Mouse (Mus musculus) heart, embryonic 11.5 days (tissue): ENCODE measurements around the gene Bcat1. TPM values are rescaled to one million over a fixed set of nuclear protein-coding genes. Genes with fewer than 3 reads are reported as not detected.

ENCODE experiments used
- ATAC-seq: fragments of 200-750 bp; cut with Nextera tagmentation; replicated peaks from 2 replicates; pipeline ENCODE4 v1.8.0; 2017; ENCODE audit warnings: moderate library complexity; ENCODE audit not compliant: insufficient number of reproducible peaks, low FRiP score, low TSS enrichment
- H3K27ac ChIP-seq: fragments of 300-500 bp; sonication (generic); 2 replicates; pipeline ENCODE4 v1.5.1; 2014; ENCODE audit warnings: mild to moderate bottlenecking, low read depth, low read length
- H3K27me3 ChIP-seq: fragments of 300-500 bp; sonication (generic); 2 replicates; pipeline ENCODE4 v1.6.1; 2014; ENCODE audit warnings: mild to moderate bottlenecking, low read length, mixed read lengths; ENCODE audit not compliant: control insufficient read depth, insufficient read depth
- H3K36me3 ChIP-seq: fragments of 300-500 bp; sonication (generic); 2 replicates; pipeline ENCODE4 v1.6.1; 2014; ENCODE audit warnings: mild to moderate bottlenecking, low read length, moderate library complexity, mixed read lengths; ENCODE audit not compliant: control insufficient read depth, insufficient read depth
- H3K4me1 ChIP-seq: fragments of 300-500 bp; sonication (generic); 2 replicates; pipeline ENCODE4 v1.6.1; 2014; ENCODE audit warnings: low read length; ENCODE audit not compliant: control insufficient read depth, insufficient read depth
- H3K4me2 ChIP-seq: fragments of 300-500 bp; sonication (generic); 2 replicates; pipeline ENCODE4 v1.6.1; 2014; ENCODE audit warnings: mild to moderate bottlenecking, moderate library complexity
- H3K4me3 ChIP-seq: fragments of 300-500 bp; sonication (generic); 2 replicates; pipeline ENCODE4 v1.5.1; 2014; ENCODE audit warnings: low read depth, low read length
- H3K9ac ChIP-seq: fragments of 300-500 bp; sonication (generic); 2 replicates; pipeline ENCODE4 v1.6.1; 2014; ENCODE audit warnings: mild to moderate bottlenecking, low read depth, low read length, moderate library complexity
- H3K9me3 ChIP-seq: fragments of 300-500 bp; sonication (generic); replicated peaks from 2 replicates; pipeline ENCODE4 v1.6.1; 2016; ENCODE audit warnings: low read length; ENCODE audit not compliant: control insufficient read depth
- WGBS: fragments of 180-500 bp; shearing (Covaris S2); extraction: QIAGEN DNeasy Blood & Tissue Kit; methylation state at CpG from one replicate; pipeline ENCODE4 v1.1.7; 2014; ENCODE audit not compliant: insufficient replicate concordance; 5-methylcytosine and 5-hydroxymethylcytosine counted together
- polyA plus RNA-seq: library from polyadenylated mRNA; unstranded; fragments of >200 nt; fragmentation: Nextera tagmentation; extraction: Ambion mirVana; gene quantifications from 2 replicates; pipeline ENCODE4 v1.2.1, GENCODE M21; 2014

Gene Bcat1
- 24.1 and 24.2 TPM in 2 replicates for polyA plus RNA-seq

GRCm38 (mm10) chr6:145075548-145076224 lies at the start of gene Bcat1:
Gene Bcat1 (minus strand): TSS chr6:145076184.
- Histone ChIP-seq H3K36me3 (no peaks in the 10 kb centered on the region), H3K4me1 (no peaks in the 10 kb centered on the region), H3K4me2 (peak within 1 kb of the TSS; percentile 94), H3K27ac (no peak within 1 kb of the TSS), H3K9ac (peak within 1 kb of the TSS; percentile 63), H3K9me3 (no peaks in the 10 kb centered on the region), H3K27me3 (peaks cover 12% of the 10 kb centered on the region), H3K4me3 (peak within 1 kb of the TSS; percentile 52)
- WGBS, result under 1% methylated on average over 39 of the region's 39 CpGs
- ATAC-seq, result peak; percentile 16; the same call in 1 of the 2 replicates

GRCm38 (mm10) chr6:145125591-145126113 lies 49.7 kb upstream of the Bcat1 start:
- Histone ChIP-seq H3K4me2 (0 out of 2 replicates have a peak overlapping the region, but pooled peaks have one; percentile 9), H3K27me3 (no peaks in the 10 kb centered on the region), H3K9me3 (no peaks in the 10 kb centered on the region), H3K4me3 (no peak overlapping the region), H3K36me3 (no peaks in the 10 kb centered on the region), H3K4me1 (peaks cover 30% of the 10 kb centered on the region), H3K9ac (no peak overlapping the region), H3K27ac (peak overlapping the region; percentile 66)
- ATAC-seq, result no peak
- 30% methylated on average over 7 of the region's 7 CpGs for WGBS

GRCm38 (mm10) chr6:145124621-145125020 lies 48.6 kb upstream of the Bcat1 start:
- WGBS, result 30% methylated on average over 1 of the region's 1 CpGs
- Histone ChIP-seq H3K4me2 (no peak overlapping the region), H3K4me3 (no peak overlapping the region), H3K27ac (no peak overlapping the region), H3K9ac (no peak overlapping the region), H3K36me3 (no peaks in the 10 kb centered on the region), H3K27me3 (no peaks in the 10 kb centered on the region), H3K4me1 (peaks cover 35% of the 10 kb centered on the region), H3K9me3 (no peaks in the 10 kb centered on the region)
- no peak for ATAC-seq

GRCm38 (mm10) chr6:145123136-145124060 lies 47.4 kb upstream of the Bcat1 start:
- no peak overlapping the region for H3K9ac ChIP-seq
- H3K36me3 ChIP-seq, result no peaks in the 10 kb centered on the region
- no peak overlapping the region for H3K4me2 ChIP-seq
- no peaks in the 10 kb centered on the region for H3K9me3 ChIP-seq
- H3K4me3 ChIP-seq, result no peak overlapping the region
- 75% methylated on average over 11 of the region's 11 CpGs for WGBS
- ATAC-seq, result no peak
- H3K4me1 ChIP-seq, result peaks cover 35% of the 10 kb centered on the region
- H3K27me3 ChIP-seq, result no peaks in the 10 kb centered on the region
- H3K27ac ChIP-seq, result no peak overlapping the region

- H3K27me3 ChIP-seq, result no peaks in the 10 kb centered on the region
- peaks cover 35% of the 10 kb centered on the region for H3K4me1 ChIP-seq
- H3K4me3 ChIP-seq, result no peak overlapping the region
- H3K9ac ChIP-seq, result no peak overlapping the region
- no peaks in the 10 kb centered on the region for H3K9me3 ChIP-seq
- H3K36me3 ChIP-seq, result no peaks in the 10 kb centered on the region
- H3K4me2 ChIP-seq, result no peak overlapping the region; the same call in 1 of the 2 replicates
- ATAC-seq, result no peak
- H3K27ac ChIP-seq, result no peak overlapping the region
- WGBS, result 73% methylated on average over 8 of the region's 8 CpGs
Observed at GRCm38 (mm10) chr6:145122423-145123059, 46.6 kb upstream of the Bcat1 start.

GRCm38 (mm10) chr6:145121590-145122420 lies 45.8 kb upstream of the Bcat1 start:
- peaks cover 35% of the 10 kb centered on the region for H3K4me1 ChIP-seq
- H3K27ac ChIP-seq, result no peak overlapping the region
- H3K27me3 ChIP-seq, result no peaks in the 10 kb centered on the region
- H3K4me2 ChIP-seq, result no peak overlapping the region; the same call in 1 of the 2 replicates
- ATAC-seq, result no peak
- peak overlapping the region; percentile 23; the same call in 1 of the 2 replicates for H3K9ac ChIP-seq
- no peaks in the 10 kb centered on the region for H3K36me3 ChIP-seq
- H3K4me3 ChIP-seq, result no peak overlapping the region
- no peaks in the 10 kb centered on the region for H3K9me3 ChIP-seq
- 43% methylated on average over 21 of the region's 21 CpGs for WGBS

GRCm38 (mm10) chr6:145120787-145121589 lies 45.0 kb upstream of the Bcat1 start:
- H3K27ac ChIP-seq, result no peak overlapping the region
- WGBS, result 21% methylated on average over 18 of the region's 18 CpGs
- peak overlapping the region; percentile 45 for H3K4me2 ChIP-seq
- H3K36me3 ChIP-seq, result no peaks in the 10 kb centered on the region
- peak; percentile 54; the same call in 1 of the 2 replicates for ATAC-seq
- no peaks in the 10 kb centered on the region for H3K27me3 ChIP-seq
- H3K9me3 ChIP-seq, result no peaks in the 10 kb centered on the region
- H3K4me3 ChIP-seq, result no peak overlapping the region
- peaks cover 40% of the 10 kb centered on the region for H3K4me1 ChIP-seq
- H3K9ac ChIP-seq, result no peak overlapping the region; the same call in 1 of the 2 replicates
